Mouse (Mus musculus) stomach, postnatal 0 days (tissue): ENCODE results near the gene Tsc22d1. TPM values are rescaled to one million over a fixed set of nuclear protein-coding genes. Genes with fewer than 3 reads are reported as not detected.

Experiments
- ATAC-seq: fragments of 200-750 bp; cut with Nextera tagmentation; 2 replicates; pipeline ENCODE4 v1.8.0; 2017; ENCODE audit not compliant: low FRiP score, low TSS enrichment
- DNase-seq: peaks from one replicate; pipeline ENCODE4 v3.0.0-alpha.2; 2016; ENCODE audit warnings: low spot score
- H3K27ac ChIP-seq: fragments of 300-500 bp; sonication (generic); replicated peaks from 2 replicates; pipeline ENCODE4 v1.5.1; 2014; ENCODE audit warnings: mild to moderate bottlenecking, control low read depth
- H3K27me3 ChIP-seq: fragments of 300-500 bp; sonication (generic); 2 replicates; pipeline ENCODE4 v1.6.1; 2014; ENCODE audit warnings: low read length; ENCODE audit not compliant: control insufficient read depth, insufficient read depth
- H3K36me3 ChIP-seq: fragments of 300-500 bp; sonication (generic); 2 replicates; pipeline ENCODE4 v1.6.1; 2014; ENCODE audit warnings: low read length, mixed read lengths; ENCODE audit not compliant: control insufficient read depth, insufficient read depth
- H3K4me1 ChIP-seq: fragments of 300-500 bp; sonication (generic); replicated peaks from 2 replicates; pipeline ENCODE4 v1.6.1; 2014; ENCODE audit warnings: antibody characterized with exemption; ENCODE audit not compliant: control insufficient read depth, insufficient read depth
- H3K4me2 ChIP-seq: fragments of 300-500 bp; sonication (generic); replicated peaks from 2 replicates; pipeline ENCODE4 v1.6.1; 2014; ENCODE audit warnings: low read depth, mild to moderate bottlenecking, control low read depth, moderate library complexity
- H3K4me3 ChIP-seq: fragments of 300-500 bp; sonication (generic); 2 replicates; pipeline ENCODE4 v1.5.1; 2014; ENCODE audit warnings: low read depth, low read length, control low read depth
- H3K9ac ChIP-seq: fragments of 300-500 bp; sonication (generic); 2 replicates; pipeline ENCODE4 v1.6.1; 2014; ENCODE audit warnings: mild to moderate bottlenecking, low read length, control low read depth, mixed read lengths
- H3K9me3 ChIP-seq: fragments of 300-500 bp; sonication (generic); 2 replicates; pipeline ENCODE4 v1.6.1; 2016; ENCODE audit warnings: low read length; ENCODE audit not compliant: control insufficient read depth
- CTCF ChIP-seq: IDR thresholded peaks from 2 replicates; pipeline ENCODE4 v1.5.1; 2016; ENCODE audit warnings: antibody characterized with exemption, low read depth, mild to moderate bottlenecking, moderate library complexity
- EP300 ChIP-seq: optimal IDR thresholded peaks from 2 replicates; pipeline ENCODE3; 2016; ENCODE audit warnings: antibody characterized with exemption
- WGBS: fragments of 180-500 bp; shearing (Covaris S2); extraction: QIAGEN DNeasy Blood & Tissue Kit; methylation state at CpG from one replicate; pipeline ENCODE4 v1.1.7; 2014; 5-methylcytosine and 5-hydroxymethylcytosine counted together
- polyA plus RNA-seq: library from polyadenylated mRNA; unstranded; fragments of >200 nt; fragmentation: Nextera tagmentation; extraction: Ambion mirVana; gene quantifications from 2 replicates; pipeline ENCODE4 v1.2.1, GENCODE M21; 2015

Gene Tsc22d1
- polyA plus RNA-seq, 1 experiment from 2014 or later = 310 TPM

DNA sequence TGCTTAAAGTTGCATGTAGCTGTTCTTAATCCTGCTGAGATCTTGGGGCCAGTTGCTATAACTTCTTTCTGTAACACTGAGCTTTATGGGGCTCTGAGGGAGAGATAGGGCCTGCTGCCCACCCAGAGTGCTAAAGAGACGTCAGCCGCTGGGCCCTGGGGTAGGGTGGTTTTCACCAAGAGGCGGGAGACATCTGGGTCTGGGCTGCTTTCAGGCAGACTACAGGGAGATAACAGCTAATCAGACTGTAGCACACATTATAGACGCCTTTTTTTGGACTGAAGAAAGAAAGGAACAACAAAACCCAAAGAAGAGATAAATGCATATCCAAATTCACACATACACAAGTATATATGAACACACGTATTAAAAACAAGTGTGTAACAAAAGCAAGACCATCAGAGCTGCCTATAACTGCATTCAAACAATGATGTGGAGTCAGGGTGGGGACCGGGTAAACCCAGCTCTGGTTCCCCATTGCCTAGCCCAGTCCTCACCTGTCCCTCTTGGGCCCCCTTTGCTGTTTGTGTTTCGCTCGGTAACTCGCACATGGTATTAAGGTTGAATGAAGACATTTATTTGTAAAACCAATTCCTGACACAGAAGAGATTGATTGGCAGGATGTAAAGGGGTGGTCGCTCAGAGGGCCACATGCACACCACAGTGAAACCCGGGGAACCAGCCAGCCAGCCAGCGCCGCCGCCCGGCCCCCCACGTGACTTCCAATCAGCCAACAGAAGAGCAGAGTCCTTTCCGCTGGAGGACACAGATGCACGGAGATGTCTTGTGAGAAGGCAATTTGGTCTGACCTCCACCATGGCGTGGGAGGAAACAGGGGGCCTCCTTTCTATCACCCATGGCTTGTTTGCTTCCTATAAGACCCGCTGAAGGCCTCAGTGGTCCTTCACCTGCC lies 117.8 kb downstream of the Tsc22d1 start:
- Histone ChIP-seq H3K4me2 (peak overlapping the region; percentile 29; the same call in 1 of the 2 replicates), H3K9ac (peak overlapping the region; percentile 27), H3K36me3 (no peaks in the 10 kb centered on the region), H3K4me3 (no peak overlapping the region), H3K9me3 (no peaks in the 10 kb centered on the region), H3K4me1 (peaks cover 11% of the 10 kb centered on the region), H3K27ac (no peak overlapping the region), H3K27me3 (no peaks in the 10 kb centered on the region)
- WGBS = 42% methylated on average over 20 of the region's 20 CpGs
- TF ChIP-seq CTCF (no peak), EP300 (no peak)
- ATAC-seq = peak; percentile 35; the same call in 1 of the 2 replicates
- peak; percentile 44 for DNase-seq

DNA sequence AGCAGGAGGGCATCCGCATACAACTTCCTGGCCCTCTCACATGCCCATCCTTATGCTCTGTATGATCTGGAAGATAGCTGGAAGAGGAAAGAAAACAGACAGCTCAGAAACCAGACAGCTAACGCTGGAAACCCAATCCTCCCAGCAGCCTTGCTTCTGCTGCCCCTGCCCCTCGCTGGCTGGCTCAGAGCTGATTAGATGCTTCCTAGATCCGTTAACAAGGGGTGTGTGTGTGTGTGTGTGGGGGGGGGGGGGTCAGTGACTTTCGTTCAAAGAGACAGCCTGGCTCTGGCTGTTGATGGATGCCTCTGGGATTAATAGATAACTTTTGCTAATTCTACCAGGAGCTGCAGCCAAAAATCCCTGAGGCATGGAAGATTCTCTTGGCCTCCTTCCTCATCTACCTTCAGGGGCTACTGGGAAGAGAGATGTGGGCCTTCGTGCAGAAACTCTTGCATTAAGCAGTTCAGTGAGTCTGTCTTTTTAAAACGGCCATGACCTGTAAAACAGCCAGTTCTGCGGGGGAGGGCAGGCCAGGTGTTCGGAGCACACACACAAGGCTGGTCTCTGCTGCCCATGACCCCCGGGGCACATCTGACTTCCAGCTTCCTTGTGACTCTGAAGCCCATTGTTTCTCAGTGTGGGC lies 118.5 kb downstream of the Tsc22d1 start:
- TF ChIP-seq EP300 (no peak), CTCF (no peak)
- peak overlapping the region; percentile 27 for H3K9ac ChIP-seq
- ATAC-seq = peak; percentile 37; the same call in 1 of the 2 replicates

DNA sequence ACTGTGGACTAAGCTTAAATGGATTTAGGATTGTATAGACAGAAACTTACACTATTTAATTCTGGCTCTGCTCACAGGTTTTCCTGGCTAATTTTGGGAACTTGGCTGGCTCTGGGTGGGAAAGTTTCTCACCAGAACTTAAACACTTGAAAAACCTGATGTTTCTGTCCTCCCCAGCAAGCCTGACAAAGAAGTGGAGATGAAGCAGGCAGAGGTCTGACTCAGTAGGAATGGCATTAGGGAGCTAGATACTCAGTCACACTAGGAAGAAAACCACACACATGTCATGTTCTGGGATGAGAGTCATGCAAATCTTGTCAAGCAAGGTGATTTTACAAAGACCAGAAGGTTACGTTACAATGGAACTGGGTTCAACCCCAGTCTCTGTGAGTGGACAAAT lies 120.3 kb downstream of the Tsc22d1 start:
- Histone ChIP-seq H3K9ac (no peak overlapping the region), H3K4me3 (no peak overlapping the region), H3K4me2 (no peak overlapping the region), H3K27ac (peak overlapping the region; percentile 53; the same call in 1 of the 2 replicates), H3K9me3 (no peaks in the 10 kb centered on the region), H3K4me1 (peaks cover 5% of the 10 kb centered on the region; the same call in 1 of the 2 replicates), H3K27me3 (no peaks in the 10 kb centered on the region), H3K36me3 (no peaks in the 10 kb centered on the region)
- 65% methylated on average over 1 of the region's 1 CpGs for WGBS
- no peak for TF ChIP-seq EP300
- DNase-seq = no peak
- ATAC-seq = no peak

More for the DNA sequence above, 118.5 kb downstream of the Tsc22d1 start:
- DNase-seq = no peak
- no peaks in the 10 kb centered on the region for H3K27me3 ChIP-seq
- no peak overlapping the region for H3K4me3 ChIP-seq
- H3K4me1 ChIP-seq = peaks cover 9% of the 10 kb centered on the region
- H3K36me3 ChIP-seq = no peaks in the 10 kb centered on the region
- H3K9me3 ChIP-seq = no peaks in the 10 kb centered on the region
- WGBS = 24% methylated on average over 10 of the region's 10 CpGs
- peak overlapping the region; percentile 29; the same call in 1 of the 2 replicates for H3K4me2 ChIP-seq
- no peak overlapping the region for H3K27ac ChIP-seq

DNA sequence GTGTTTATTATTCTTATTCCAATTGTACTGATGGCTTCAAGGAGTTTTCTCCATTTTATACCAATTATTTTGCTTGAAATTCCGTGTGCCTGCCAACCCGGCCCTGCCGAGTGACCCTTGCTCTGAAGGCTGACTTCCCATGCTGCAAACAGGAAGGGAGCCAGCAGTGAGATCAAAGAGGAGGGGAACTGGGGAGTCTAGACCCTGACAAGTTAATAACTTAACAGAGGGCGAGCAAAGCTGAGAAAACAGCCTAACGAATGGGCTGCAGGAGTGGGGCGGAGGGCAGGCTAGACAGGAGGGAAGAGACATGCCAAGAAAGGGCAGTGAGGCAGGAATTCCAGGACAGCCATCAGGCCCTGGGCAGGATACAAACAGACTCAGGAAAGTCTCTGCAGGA lies 122.2 kb downstream of the Tsc22d1 start:
- no peak overlapping the region for H3K9ac ChIP-seq
- TF ChIP-seq CTCF (no peak), EP300 (no peak)
- ATAC-seq (no peak), DNase-seq (no peak)
- peaks cover 5% of the 10 kb centered on the region; the same call in 1 of the 2 replicates for H3K4me1 ChIP-seq
- no peaks in the 10 kb centered on the region for H3K36me3 ChIP-seq
- no peak overlapping the region for H3K4me3 ChIP-seq
- H3K4me2 ChIP-seq = no peak overlapping the region
- 32% methylated on average over 6 of the region's 6 CpGs for WGBS
- H3K27me3 ChIP-seq = no peaks in the 10 kb centered on the region
- no peaks in the 10 kb centered on the region for H3K9me3 ChIP-seq
- H3K27ac ChIP-seq = no peak overlapping the region

DNA sequence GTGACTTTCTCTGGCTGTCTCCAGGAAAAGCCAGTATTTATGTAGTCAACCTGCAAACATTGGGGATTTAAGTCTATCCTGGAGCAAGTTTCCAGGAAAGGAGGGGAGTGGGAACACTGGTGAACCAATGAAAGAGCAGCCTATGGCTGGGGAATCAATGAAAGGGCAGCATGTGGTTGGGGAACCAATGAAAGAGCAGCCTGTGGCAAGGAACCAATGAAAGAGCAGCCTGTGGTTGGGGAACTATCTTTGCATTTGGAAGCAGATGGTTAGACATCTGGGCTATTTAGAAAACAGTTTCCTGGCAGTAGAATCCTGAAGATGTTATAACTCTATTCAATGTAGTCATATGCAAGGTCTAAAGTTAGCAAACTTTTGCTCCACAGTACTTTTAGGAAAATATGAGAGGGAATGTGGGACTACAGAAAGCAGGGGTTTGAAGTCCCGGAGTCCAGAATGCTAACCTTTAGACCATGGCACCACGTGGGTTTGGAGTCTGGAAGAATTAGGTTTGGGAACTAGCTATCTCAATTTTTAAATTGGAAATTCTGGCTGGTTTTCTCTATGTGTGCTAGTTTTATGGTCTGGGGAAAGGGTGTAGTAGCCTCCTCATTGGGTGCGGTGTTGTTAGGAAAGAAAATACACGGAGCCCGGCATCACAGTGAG lies 125.4 kb downstream of the Tsc22d1 start:
- Histone ChIP-seq H3K36me3 (no peaks in the 10 kb centered on the region), H3K4me1 (no peaks in the 10 kb centered on the region), H3K4me3 (no peak overlapping the region), H3K9me3 (no peaks in the 10 kb centered on the region), H3K27ac (no peak overlapping the region), H3K9ac (no peak overlapping the region), H3K4me2 (no peak overlapping the region), H3K27me3 (no peaks in the 10 kb centered on the region)
- no peak for DNase-seq
- ATAC-seq = no peak
- no peak for TF ChIP-seq EP300
- TF ChIP-seq CTCF = no peak
- whole genome bisulfite sequencing = 93% methylated on average over 5 of the region's 5 CpGs
